Mouse (Mus musculus): ENCODE measurements at regions not wholly inside any gene's neighbourhood (a gene's known extent, or its start where the extent isn't known, plus 50 kb on each side); places are given as distances from the start of the nearest gene placed in this dataset.

GRCm38 (mm10) chr15:3775865-3776264 lies 192.6 kb upstream of the Ghr start:
- TF ChIP-seq HCFC1 (IDR thresholded peaks at IDR 0.05; ENCODE audit: low read depth, low read length) (no peak), CTCF (conservative IDR thresholded peaks at IDR 0.05 in 1 of 2, IDR thresholded peaks at IDR 0.05 in 1 of 2; ENCODE audit: low read depth in 2 of 2, low read length in 2 of 2) (no peak), USF1 (IDR thresholded peaks at IDR 0.05; ENCODE audit: low read depth, low read length) (no peak), ZMIZ1 (IDR thresholded peaks at IDR 0.05; ENCODE audit: low read depth, low read length) (no peak), ELF1 (IDR thresholded peaks at IDR 0.05; ENCODE audit: low read depth, low read length) (no peak), POLR2A (IDR thresholded peaks at IDR 0.05; ENCODE audit: low read depth, low read length) (no peak), RAD21 (IDR thresholded peaks at IDR 0.05; ENCODE audit: low read depth, low read length) (no peak), ZNF384 (IDR thresholded peaks at IDR 0.05; ENCODE audit: low read depth, low read length) (no peak), NELFE (IDR thresholded peaks at IDR 0.05; ENCODE audit: low read depth, low read length) (no peak), MAX (IDR thresholded peaks at IDR 0.05; ENCODE audit: low read length) (no peak)
